Mouse (Mus musculus): ENCODE data around the gene Marf1. TPM values are rescaled to one million over a fixed set of nuclear protein-coding genes. Genes with fewer than 3 reads are reported as not detected.

Marf1 gene
- total and polyA plus RNA-seq, 3 experiments = 19.9 to 28.1 (median 26.7) TPM

DNA sequence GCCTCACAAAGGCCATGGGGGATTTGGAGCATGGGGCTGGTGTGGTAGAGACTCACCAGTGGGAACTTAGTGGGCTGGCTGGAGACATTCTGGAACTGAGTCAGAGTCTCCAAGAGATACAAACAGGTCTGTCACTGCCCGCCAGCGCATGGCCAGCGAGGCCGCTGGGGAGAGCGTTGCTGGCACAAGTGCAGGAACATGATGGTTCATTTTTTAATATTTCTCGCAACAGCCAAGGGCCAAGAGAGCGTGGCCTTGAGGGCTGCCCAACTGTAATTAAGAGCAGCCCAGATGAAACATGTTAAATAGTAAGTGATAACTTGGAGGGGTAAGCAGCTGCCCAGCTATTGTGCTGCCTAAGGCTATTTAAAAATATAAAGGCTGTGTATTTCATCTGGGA, 38.4 kb downstream of the Marf1 start:
- dilution Hi-C loops (cut with MboI; ENCODE audit: extremely low pct_ligation_motif_present, extremely low pct_unique_long_range_greater_than_20kb, low sequenced_read_pairs) (no loop called here), in situ Hi-C loops (cut with MboI; ENCODE audit: low pct_ligation_motif_present, low pct_unique_long_range_greater_than_20kb, low sequenced_read_pairs) (no loop called here)
- TF ChIP-seq MXI1 (IDR thresholded peaks at IDR 0.05; ENCODE audit: low read depth, low read length) (no peak), MAX (IDR thresholded peaks at IDR 0.05; ENCODE audit: low read length) (no peak), CHD1 (IDR thresholded peaks at IDR 0.05; ENCODE audit: low read depth, low read length) (no peak), ETS1 (conservative IDR thresholded peaks at IDR 0.05; ENCODE audit: low read depth, low read length) (no peak), JUND (conservative IDR thresholded peaks at IDR 0.05; ENCODE audit: low read depth, low read length) (no peak), POLR2AphosphoS2 (IDR thresholded peaks at IDR 0.05; ENCODE audit: low read depth, low read length) (no peak), POLR2A (IDR thresholded peaks at IDR 0.05; ENCODE audit: low read depth, low read length) (no peak), USF1 (IDR thresholded peaks at IDR 0.05; ENCODE audit: low read depth, low read length) (no peak), ZNF384 (IDR thresholded peaks at IDR 0.05; ENCODE audit: low read depth, low read length) (no peak), KAT2A (IDR thresholded peaks at IDR 0.05; ENCODE audit: insufficient replicate concordance, low read length) (no peak), NELFE (IDR thresholded peaks at IDR 0.05; ENCODE audit: low read depth, low read length) (no peak)
- H3K36me3 ChIP-seq (replicated peaks in 1 of 2; ENCODE audit: control insufficient read depth in 1 of 2, insufficient read depth in 1 of 2, low read length in 1 of 2) = peaks cover 80 to 97% of the 10 kb centered on the region in 2 experiments
- H3K4me3 ChIP-seq (replicated peaks in 1 of 3; ENCODE audit: low read depth in 2 of 3, low read length in 2 of 3, poor library complexity in 1 of 3) = no peak overlapping the region
- H3K4me2 ChIP-seq (ENCODE audit: insufficient read depth, low read depth, poor library complexity, severe bottlenecking) = no peak overlapping the region
- H3K27ac ChIP-seq (ENCODE audit: insufficient read depth, low read depth) = no peak overlapping the region
- DNase-seq (ENCODE audit: extremely low read depth) = no peak
- no peaks in the 10 kb centered on the region for H3K79me2 ChIP-seq (replicated peaks; ENCODE audit: control insufficient read depth, extremely low read depth, insufficient read depth, poor library complexity, severe bottlenecking)
- H3K9ac ChIP-seq (ENCODE audit: insufficient read depth, low read depth) = no peak overlapping the region
- H3K27me3 ChIP-seq (replicated peaks) = no peaks in the 10 kb centered on the region
- no peaks in the 10 kb centered on the region for H3K9me3 ChIP-seq (replicated peaks; ENCODE audit: low read length)
- H3K4me1 ChIP-seq (ENCODE audit: control insufficient read depth in 1 of 2, insufficient read depth in 2 of 2) = peaks cover 6 to 26% of the 10 kb centered on the region in 2 experiments; a peak in 3 of 4 replicates

DNA sequence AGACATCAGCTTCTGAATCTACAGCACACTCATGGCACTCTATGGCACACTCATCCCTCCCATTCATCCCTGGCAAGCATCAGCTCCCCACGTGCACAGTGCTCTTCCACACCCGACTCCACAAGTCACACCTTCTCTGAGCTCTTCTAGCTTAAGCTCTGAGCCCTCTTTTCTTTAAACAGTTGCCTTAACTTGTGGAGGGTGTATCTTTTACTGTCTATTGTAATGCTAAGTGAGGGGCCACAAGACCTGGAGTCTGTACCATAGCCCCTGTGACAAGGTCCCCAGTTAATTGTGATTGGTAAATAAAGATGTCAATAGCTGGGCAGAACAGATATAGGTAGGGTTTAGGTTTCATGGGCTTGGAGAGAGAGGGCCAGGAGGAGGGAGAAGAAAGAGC, 39.2 kb downstream of the Marf1 start:
- H3K4me2 ChIP-seq (ENCODE audit: insufficient read depth, low read depth, poor library complexity, severe bottlenecking) = no peak overlapping the region
- H3K9me3 ChIP-seq (replicated peaks; ENCODE audit: low read length) = no peaks in the 10 kb centered on the region
- peaks cover 6 to 18% of the 10 kb centered on the region in 2 experiments; a peak in 3 of 4 replicates for H3K4me1 ChIP-seq (ENCODE audit: control insufficient read depth in 1 of 2, insufficient read depth in 2 of 2)
- H3K9ac ChIP-seq (ENCODE audit: insufficient read depth, low read depth) = no peak overlapping the region
- no peak for TF ChIP-seq BHLHE40 (IDR thresholded peaks at IDR 0.05; ENCODE audit: low read depth, low read length)
- dilution Hi-C loops (cut with MboI; ENCODE audit: extremely low pct_ligation_motif_present, extremely low pct_unique_long_range_greater_than_20kb, low sequenced_read_pairs) = no loop called here
- DNase-seq (ENCODE audit: extremely low read depth) = no peak
- no peak overlapping the region for H3K27ac ChIP-seq (ENCODE audit: insufficient read depth, low read depth)
- no peak overlapping the region for H3K4me3 ChIP-seq (replicated peaks in 1 of 3; ENCODE audit: low read depth in 2 of 3, low read length in 2 of 3, poor library complexity in 1 of 3)
- peaks cover 75 to 95% of the 10 kb centered on the region in 2 experiments for H3K36me3 ChIP-seq (replicated peaks in 1 of 2; ENCODE audit: control insufficient read depth in 1 of 2, insufficient read depth in 1 of 2, low read length in 1 of 2)
- H3K27me3 ChIP-seq (replicated peaks) = no peaks in the 10 kb centered on the region
- no peaks in the 10 kb centered on the region for H3K79me2 ChIP-seq (replicated peaks; ENCODE audit: control insufficient read depth, extremely low read depth, insufficient read depth, poor library complexity, severe bottlenecking)
- in situ Hi-C loops (cut with MboI; ENCODE audit: low pct_ligation_motif_present, low pct_unique_long_range_greater_than_20kb, low sequenced_read_pairs) = no loop called here

GRCm38 (mm10) chr16:14122586-14122985, 40.6 kb downstream of the Marf1 start:
- in situ Hi-C loops (cut with MboI; ENCODE audit: low pct_ligation_motif_present, low pct_unique_long_range_greater_than_20kb, low sequenced_read_pairs) (no loop called here), dilution Hi-C loops (cut with MboI; ENCODE audit: extremely low pct_ligation_motif_present, extremely low pct_unique_long_range_greater_than_20kb, low sequenced_read_pairs) (no loop called here)
- Histone ChIP-seq H3K9me3 (replicated peaks; ENCODE audit: low read length) (no peaks in the 10 kb centered on the region), H3K27me3 (replicated peaks) (no peaks in the 10 kb centered on the region), H3K79me2 (replicated peaks; ENCODE audit: control insufficient read depth, extremely low read depth, insufficient read depth, poor library complexity, severe bottlenecking) (no peaks in the 10 kb centered on the region), H3K4me2 (ENCODE audit: insufficient read depth, low read depth, poor library complexity, severe bottlenecking) (no peak overlapping the region), H3K27ac (ENCODE audit: insufficient read depth, low read depth) (no peak overlapping the region), H3K36me3 (replicated peaks in 1 of 2; ENCODE audit: control insufficient read depth in 1 of 2, insufficient read depth in 1 of 2, low read length in 1 of 2) (peaks cover 66 to 91% of the 10 kb centered on the region in 2 experiments), H3K4me1 (ENCODE audit: control insufficient read depth in 1 of 2, insufficient read depth in 2 of 2) (peaks cover 6 to 17% of the 10 kb centered on the region in 2 experiments; a peak in 3 of 4 replicates), H3K4me3 (replicated peaks in 1 of 3; ENCODE audit: low read depth in 2 of 3, low read length in 2 of 3, poor library complexity in 1 of 3) (no peak overlapping the region), H3K9ac (ENCODE audit: insufficient read depth, low read depth) (no peak overlapping the region)
- no peak for DNase-seq (ENCODE audit: extremely low read depth)
- TF ChIP-seq UBTF (IDR thresholded peaks at IDR 0.05; ENCODE audit: low read depth, low read length) (no peak), ELF1 (IDR thresholded peaks at IDR 0.05; ENCODE audit: low read depth, low read length) (no peak), MAX (IDR thresholded peaks at IDR 0.05; ENCODE audit: low read length) (no peak), E2F4 (IDR thresholded peaks at IDR 0.05; ENCODE audit: insufficient replicate concordance, low read depth, low read length) (no peak), CTCF (conservative IDR thresholded peaks at IDR 0.05 in 1 of 2, IDR thresholded peaks at IDR 0.05 in 1 of 2; ENCODE audit: low read depth in 2 of 2, low read length in 2 of 2) (peak in 1 of 2 experiments; percentile 10; a peak in 1 of 4 replicates)
